Mouse (Mus musculus) spleen, adult 2 months (tissue): ENCODE measurements around the gene Pmel.

ENCODE experiments used
- CTCF ChIP-seq: fragments of 200-500 bp; IDR thresholded peaks from 2 replicates; pipeline ENCODE4 v1.5.1; 2011; ENCODE audit warnings: mild to moderate bottlenecking, inconsistent platforms; ENCODE audit not compliant: insufficient read depth, insufficient read length, insufficient replicate concordance; ENCODE audit errors: extremely low read depth
- POLR2A ChIP-seq: fragments of 200-500 bp; IDR thresholded peaks from 2 replicates; pipeline ENCODE4 v1.6.1; 2011; ENCODE audit warnings: low read depth, low read length, inconsistent platforms

- peak; percentile 66 for TF ChIP-seq POLR2A
- no peak for TF ChIP-seq CTCF
Measured at GRCm38 (mm10) chr10:128704491-128705316, 709 bp downstream of the Pmel start, which contains the start of gene Cdk2.
